Mouse (Mus musculus): ENCODE measurements around the gene Msi2. TPM values are rescaled to one million over a fixed set of nuclear protein-coding genes. Genes with fewer than 3 reads are reported as not detected.

Gene Msi2
- polyA plus RNA-seq, 1 experiment from 2014 or later = 24.5 TPM

- peaks cover 7% of the 10 kb centered on the region; the same call in 1 of the 2 replicates for H3K4me1 ChIP-seq (replicated peaks; ENCODE audit: insufficient read depth, low read length)
- no peak for ATAC-seq (replicated peaks; ENCODE audit: low FRiP score, low read depth)
- H3K4me3 ChIP-seq (replicated peaks; ENCODE audit: low read depth, low read length) = no peak overlapping the region
- H3K9ac ChIP-seq (ENCODE audit: low read depth, low read length) = no peak overlapping the region
- DNase-seq (ENCODE audit: low spot score) = no peak
- WGBS = 69% methylated on average over 5 of the region's 5 CpGs
- H3K27ac ChIP-seq = no peak overlapping the region
- no peak overlapping the region for H3K4me2 ChIP-seq (ENCODE audit: low read length)
- no peaks in the 10 kb centered on the region for H3K9me3 ChIP-seq (replicated peaks; ENCODE audit: low read length)
- no peak for TF ChIP-seq CTCF (IDR thresholded peaks at IDR 0.05; ENCODE audit: low read depth)
- no peaks in the 10 kb centered on the region for H3K27me3 ChIP-seq (ENCODE audit: insufficient read depth, low read length)
- no peaks in the 10 kb centered on the region for H3K36me3 ChIP-seq (ENCODE audit: insufficient read depth, low read length)
Observed at GRCm38 (mm10) chr11:88318850-88319249, 399.5 kb downstream of the Msi2 start.

GRCm38 (mm10) chr11:88315393-88315792 lies 402.9 kb downstream of the Msi2 start:
- TF ChIP-seq CTCF (IDR thresholded peaks at IDR 0.05; ENCODE audit: low read depth) = no peak
- 86% methylated on average over 5 of the region's 5 CpGs for WGBS
- H3K27me3 ChIP-seq (ENCODE audit: insufficient read depth, low read length) = no peaks in the 10 kb centered on the region

GRCm38 (mm10) chr11:88314471-88314870 lies 403.8 kb downstream of the Msi2 start:
- Histone ChIP-seq H3K4me3 (replicated peaks; ENCODE audit: low read depth, low read length) (no peak overlapping the region), H3K4me2 (ENCODE audit: low read length) (no peak overlapping the region)
- no peak for TF ChIP-seq CTCF (IDR thresholded peaks at IDR 0.05; ENCODE audit: low read depth)

More at GRCm38 (mm10) chr11:88315393-88315792, 402.9 kb downstream of the Msi2 start:
- Histone ChIP-seq H3K36me3 (ENCODE audit: insufficient read depth, low read length) (no peaks in the 10 kb centered on the region), H3K27ac (no peak overlapping the region), H3K4me3 (replicated peaks; ENCODE audit: low read depth, low read length) (no peak overlapping the region), H3K9me3 (replicated peaks; ENCODE audit: low read length) (no peaks in the 10 kb centered on the region), H3K4me2 (ENCODE audit: low read length) (no peak overlapping the region), H3K9ac (ENCODE audit: low read depth, low read length) (no peak overlapping the region), H3K4me1 (replicated peaks; ENCODE audit: insufficient read depth, low read length) (peaks cover 7% of the 10 kb centered on the region; the same call in 1 of the 2 replicates)
- DNase-seq (ENCODE audit: low spot score) (no peak), ATAC-seq (replicated peaks; ENCODE audit: low FRiP score, low read depth) (no peak)

GRCm38 (mm10) chr11:88313512-88313911 lies 404.8 kb downstream of the Msi2 start:
- no peak overlapping the region for H3K27ac ChIP-seq

More at GRCm38 (mm10) chr11:88314471-88314870, 403.8 kb downstream of the Msi2 start:
- no peaks in the 10 kb centered on the region for H3K27me3 ChIP-seq (ENCODE audit: insufficient read depth, low read length)
- no peak for DNase-seq (ENCODE audit: low spot score)
- H3K4me1 ChIP-seq (replicated peaks; ENCODE audit: insufficient read depth, low read length) = peaks cover 8% of the 10 kb centered on the region; the same call in 1 of the 2 replicates
- ATAC-seq (replicated peaks; ENCODE audit: low FRiP score, low read depth) = no peak
- H3K9ac ChIP-seq (ENCODE audit: low read depth, low read length) = no peak overlapping the region
- H3K36me3 ChIP-seq (ENCODE audit: insufficient read depth, low read length) = no peaks in the 10 kb centered on the region
- no peak overlapping the region for H3K27ac ChIP-seq
- H3K9me3 ChIP-seq (replicated peaks; ENCODE audit: low read length) = no peaks in the 10 kb centered on the region
- 40% methylated on average over 6 of the region's 6 CpGs for WGBS

GRCm38 (mm10) chr11:88311606-88312005 lies 406.7 kb downstream of the Msi2 start:
- ATAC-seq (replicated peaks; ENCODE audit: low FRiP score, low read depth) (no peak), DNase-seq (ENCODE audit: low spot score) (no peak)
- no peak overlapping the region for H3K9ac ChIP-seq (ENCODE audit: low read depth, low read length)
- H3K27ac ChIP-seq = no peak overlapping the region
- no peaks in the 10 kb centered on the region for H3K27me3 ChIP-seq (ENCODE audit: insufficient read depth, low read length)
- WGBS = 73% methylated on average over 7 of the region's 7 CpGs
- H3K4me2 ChIP-seq (ENCODE audit: low read length) = no peak overlapping the region
- peaks cover 14% of the 10 kb centered on the region for H3K4me1 ChIP-seq (replicated peaks; ENCODE audit: insufficient read depth, low read length)
- no peak for TF ChIP-seq CTCF (IDR thresholded peaks at IDR 0.05; ENCODE audit: low read depth)
- H3K4me3 ChIP-seq (replicated peaks; ENCODE audit: low read depth, low read length) = no peak overlapping the region
- no peaks in the 10 kb centered on the region for H3K9me3 ChIP-seq (replicated peaks; ENCODE audit: low read length)
- H3K36me3 ChIP-seq (ENCODE audit: insufficient read depth, low read length) = no peaks in the 10 kb centered on the region

More at GRCm38 (mm10) chr11:88313512-88313911, 404.8 kb downstream of the Msi2 start:
- H3K9me3 ChIP-seq (replicated peaks; ENCODE audit: low read length) = no peaks in the 10 kb centered on the region
- no peak overlapping the region for H3K4me2 ChIP-seq (ENCODE audit: low read length)
- H3K4me1 ChIP-seq (replicated peaks; ENCODE audit: insufficient read depth, low read length) = peaks cover 14% of the 10 kb centered on the region
- TF ChIP-seq CTCF (IDR thresholded peaks at IDR 0.05; ENCODE audit: low read depth) = no peak
- H3K36me3 ChIP-seq (ENCODE audit: insufficient read depth, low read length) = no peaks in the 10 kb centered on the region
- H3K4me3 ChIP-seq (replicated peaks; ENCODE audit: low read depth, low read length) = no peak overlapping the region
- H3K27me3 ChIP-seq (ENCODE audit: insufficient read depth, low read length) = no peaks in the 10 kb centered on the region
- no peak overlapping the region for H3K9ac ChIP-seq (ENCODE audit: low read depth, low read length)
- WGBS = 11% methylated on average over 8 of the region's 8 CpGs
- no peak for DNase-seq (ENCODE audit: low spot score)
- no peak for ATAC-seq (replicated peaks; ENCODE audit: low FRiP score, low read depth)

- Histone ChIP-seq H3K36me3 (ENCODE audit: insufficient read depth, low read length) (no peaks in the 10 kb centered on the region), H3K9me3 (replicated peaks; ENCODE audit: low read length) (no peaks in the 10 kb centered on the region), H3K27me3 (ENCODE audit: insufficient read depth, low read length) (no peaks in the 10 kb centered on the region), H3K9ac (ENCODE audit: low read depth, low read length) (no peak overlapping the region), H3K4me3 (replicated peaks; ENCODE audit: low read depth, low read length) (no peak overlapping the region), H3K27ac (no peak overlapping the region), H3K4me2 (ENCODE audit: low read length) (no peak overlapping the region), H3K4me1 (replicated peaks; ENCODE audit: insufficient read depth, low read length) (peaks cover 14% of the 10 kb centered on the region)
- no peak for TF ChIP-seq CTCF (IDR thresholded peaks at IDR 0.05; ENCODE audit: low read depth)
- no peak for ATAC-seq (replicated peaks; ENCODE audit: low FRiP score, low read depth)
- 81% methylated on average over 6 of the region's 6 CpGs for WGBS
- no peak for DNase-seq (ENCODE audit: low spot score)
Observed at GRCm38 (mm10) chr11:88310773-88311172, 407.5 kb downstream of the Msi2 start.

All from kidney, postnatal 0 days (tissue).